Mouse (Mus musculus) kidney, postnatal 14 days (tissue): Measurements from ENCODE around the gene Mycl.
"Not testable (repeated sequence)": the region's sequence is repeated elsewhere in the genome, so short reads cannot be mapped to it uniquely, and the experiment has no call there.

Source experiments
- DNase-seq: peaks from one replicate; pipeline ENCODE4 v3.0.0; 2022; ENCODE audit warnings: mixed read lengths

Gene Mycl

GRCm38 (mm10) chr4:122981930-122982329 is 13.5 kb upstream of the Mycl start:
- no peak for DNase-seq

GRCm38 (mm10) chr4:122982537-122982936 is 12.9 kb upstream of the Mycl start:
- no peak for DNase-seq

GRCm38 (mm10) chr4:122983486-122984261 is 11.8 kb upstream of the Mycl start:
- no peak for DNase-seq

- DNase-seq = peak; percentile 74
Measured at GRCm38 (mm10) chr4:122985110-122985509, 10.3 kb upstream of the Mycl start.

- no peak for DNase-seq
Measured at GRCm38 (mm10) chr4:122987421-122987820, 8.0 kb upstream of the Mycl start.

GRCm38 (mm10) chr4:122988004-122988403 is 7.4 kb upstream of the Mycl start:
- DNase-seq = not testable (repeated sequence)

- DNase-seq = no peak
Measured at GRCm38 (mm10) chr4:122991177-122991576, 4.3 kb upstream of the Mycl start.

- no peak for DNase-seq
Measured at GRCm38 (mm10) chr4:122992276-122992675, 3.2 kb upstream of the Mycl start.

GRCm38 (mm10) chr4:122996221-122996617 is 767 bp downstream of the Mycl start:
- peak; percentile 45 for DNase-seq

- peak; percentile 29 for DNase-seq
Measured at GRCm38 (mm10) chr4:122996618-122997381, 1.3 kb downstream of the Mycl start.

- no peak for DNase-seq
Measured at GRCm38 (mm10) chr4:122998537-122999262, 3.2 kb downstream of the Mycl start.

- no peak for DNase-seq
Measured at GRCm38 (mm10) chr4:122999263-122999691, 3.8 kb downstream of the Mycl start.

GRCm38 (mm10) chr4:123000130-123000529 is 4.7 kb downstream of the Mycl start:
- no peak for DNase-seq

- DNase-seq = no peak
Measured at GRCm38 (mm10) chr4:123000617-123001342, 5.3 kb downstream of the Mycl start.

GRCm38 (mm10) chr4:123005054-123005966 is 9.9 kb downstream of the Mycl start:
- DNase-seq = peak; percentile 38

- DNase-seq = not testable (repeated sequence)
Measured at GRCm38 (mm10) chr4:123012501-123012900, 17.0 kb downstream of the Mycl start.

- DNase-seq = no peak
Measured at GRCm38 (mm10) chr4:123013346-123013945, 18.0 kb downstream of the Mycl start.

GRCm38 (mm10) chr4:123013949-123014406 is 18.5 kb downstream of the Mycl start:
- no peak for DNase-seq

GRCm38 (mm10) chr4:123014501-123015282 is 19.2 kb downstream of the Mycl start:
- no peak for DNase-seq

- peak; percentile 96 for DNase-seq
Measured at GRCm38 (mm10) chr4:123016451-123016957, 21.1 kb downstream of the Mycl start, which contains the start of gene Trit1. TSS of gene Trit1 (plus strand) at chr4:123016597.
